Mouse (Mus musculus) C2C12 (cell line): ENCODE data around the gene Abcf1. TPM values are rescaled to one million over a fixed set of nuclear protein-coding genes. Genes with fewer than 3 reads are reported as not detected.

Experiments used
- H3K27me3 ChIP-seq: one replicate; pipeline ENCODE4 v1.6.1; 2011; ENCODE audit not compliant: control insufficient read depth, insufficient read depth, insufficient read length
- H3K36me3 ChIP-seq: one replicate; pipeline ENCODE4 v1.6.1; 2011; ENCODE audit not compliant: control insufficient read depth, insufficient read depth
- H3K4me3 ChIP-seq: one replicate; pipeline ENCODE4 v1.5.1; 2011; ENCODE audit warnings: mild to moderate bottlenecking, control low read depth; ENCODE audit not compliant: poor library complexity, insufficient read depth, severe bottlenecking
- H3K79me2 ChIP-seq: one replicate; pipeline ENCODE4 v1.6.1; 2011; ENCODE audit not compliant: control insufficient read depth, insufficient read depth
- H3K79me3 ChIP-seq: one replicate; pipeline ENCODE4 v1.6.1; 2011; ENCODE audit warnings: low read depth, control low read depth
- H3ac ChIP-seq: one replicate; pipeline ENCODE3; 2011; ENCODE audit warnings: low read depth; ENCODE audit not compliant: control insufficient read depth, insufficient read length
- CEBPB ChIP-seq: IDR thresholded peaks from one replicate; pipeline ENCODE4 v1.6.1; 2011; ENCODE audit warnings: low read depth, mild to moderate bottlenecking, control low read depth, moderate library complexity
- CTCF ChIP-seq: IDR thresholded peaks from one replicate; pipeline ENCODE4 v1.5.1; 2011; ENCODE audit not compliant: control insufficient read depth, insufficient read depth, insufficient read length
- FOSL1 ChIP-seq: IDR thresholded peaks from one replicate; pipeline ENCODE4 v1.8.0; 2011; ENCODE audit warnings: mild to moderate bottlenecking, low read length; ENCODE audit not compliant: poor library complexity, insufficient read depth, severe bottlenecking
- MAX ChIP-seq: IDR thresholded peaks from one replicate; pipeline ENCODE4 v1.6.1; 2011; ENCODE audit warnings: mild to moderate bottlenecking, control low read depth
- MYOD1 ChIP-seq: IDR thresholded peaks from one replicate; pipeline ENCODE4 v1.6.1; 2011; ENCODE audit warnings: low read depth; ENCODE audit not compliant: control insufficient read depth, insufficient read length
- MYOG ChIP-seq: IDR thresholded peaks from one replicate; pipeline ENCODE4 v1.6.1; 2011; ENCODE audit not compliant: control insufficient read depth, insufficient read length; ENCODE audit errors: extremely low read depth
- USF1 ChIP-seq: IDR thresholded peaks from one replicate; pipeline ENCODE4 v1.6.1; 2011; ENCODE audit warnings: low read depth, mild to moderate bottlenecking, control low read depth, moderate library complexity
- polyA plus RNA-seq: library from polyadenylated mRNA; unstranded; fragments of >200 nt; fragmentation: generic; extraction: Trizol; gene quantifications from one replicate; pipeline ENCODE4 v1.2.1, GENCODE M21; 2012; ENCODE audit warnings: missing spikeins

Gene Abcf1
- polyA plus RNA-seq, 1 experiment = 82.6 TPM

DNA sequence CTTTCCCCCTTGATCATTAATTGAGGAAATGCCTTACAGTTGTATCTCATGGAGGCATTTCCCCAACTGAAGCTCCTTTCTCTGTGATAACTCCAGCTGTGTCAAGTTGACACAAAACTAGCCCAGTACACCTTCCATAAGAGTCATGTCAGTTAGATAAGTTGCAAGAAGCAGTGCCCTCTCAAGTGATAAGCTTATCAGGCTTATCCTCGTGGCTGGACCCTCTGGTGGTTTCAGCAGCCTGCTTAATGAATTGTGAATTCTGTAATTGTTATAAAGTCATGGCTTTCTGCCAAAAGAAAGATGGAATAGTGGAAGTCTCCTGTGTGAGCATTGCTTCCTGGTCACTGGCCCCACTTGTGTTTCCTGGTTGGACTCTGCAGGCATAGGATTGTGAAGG, 42.1 kb downstream of the Abcf1 start:
- Histone ChIP-seq H3K79me2 (no peaks in the 10 kb centered on the region), H3K36me3 (peaks cover 86% of the 10 kb centered on the region), H3K4me3 (no peak overlapping the region), H3K27me3 (no peaks in the 10 kb centered on the region), H3ac (no peak overlapping the region), H3K79me3 (peaks cover 1% of the 10 kb centered on the region)
- TF ChIP-seq USF1 = no peak
- TF ChIP-seq FOSL1 = no peak
- TF ChIP-seq MYOG = no peak
- TF ChIP-seq CTCF = no peak
- no peak for TF ChIP-seq CEBPB
- no peak for TF ChIP-seq MYOD1
- TF ChIP-seq MAX = no peak

DNA sequence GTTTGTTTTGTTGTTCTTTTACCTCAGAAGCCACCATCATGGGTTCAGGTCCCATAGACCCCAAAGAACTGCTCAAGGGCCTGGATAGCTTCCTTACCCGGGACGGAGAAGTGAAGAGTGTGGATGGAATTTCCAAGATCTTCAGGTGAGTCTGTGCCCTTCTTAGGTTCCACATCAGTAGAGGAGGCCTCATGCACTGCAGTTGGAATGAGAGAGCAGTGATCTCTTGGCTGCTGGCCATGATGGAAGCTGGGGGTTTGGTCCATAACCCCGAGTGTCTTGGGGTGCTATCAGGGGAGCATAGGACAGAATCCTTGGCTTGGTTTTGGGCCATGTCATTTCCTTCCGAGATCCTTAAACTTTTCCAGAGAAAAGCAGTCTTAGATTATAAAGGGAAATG, 46.3 kb downstream of the Abcf1 start:
- Histone ChIP-seq H3K4me3 (no peak overlapping the region), H3ac (no peak overlapping the region), H3K36me3 (peaks cover 86% of the 10 kb centered on the region), H3K79me3 (peaks cover 17% of the 10 kb centered on the region), H3K79me2 (peaks cover 35% of the 10 kb centered on the region), H3K27me3 (no peaks in the 10 kb centered on the region)
- TF ChIP-seq MAX = no peak
- TF ChIP-seq USF1 = no peak
- no peak for TF ChIP-seq MYOD1
- TF ChIP-seq MYOG = no peak
- no peak for TF ChIP-seq CEBPB
- TF ChIP-seq CTCF = no peak
- no peak for TF ChIP-seq FOSL1

DNA sequence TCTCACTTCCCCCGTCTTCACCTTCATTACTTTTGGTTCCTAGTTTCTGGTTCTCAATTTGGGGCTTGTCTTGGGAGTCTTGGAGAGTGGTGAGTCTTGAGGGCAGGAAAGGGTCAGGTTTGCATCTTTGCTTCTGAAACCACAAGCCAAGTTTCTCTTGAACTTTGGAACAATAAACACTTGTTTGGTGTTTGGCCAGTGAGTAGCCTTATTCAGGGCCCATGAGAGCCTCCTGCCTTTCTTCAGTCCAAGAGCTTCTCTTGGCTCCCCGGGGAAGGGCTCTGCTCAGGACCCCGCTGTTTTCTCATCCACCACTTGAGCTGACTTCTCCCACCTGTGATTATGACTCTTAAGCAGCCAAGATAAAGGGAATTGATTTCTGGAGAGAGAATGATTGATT, 47.0 kb downstream of the Abcf1 start:
- Histone ChIP-seq H3ac (no peak overlapping the region), H3K79me2 (peaks cover 42% of the 10 kb centered on the region), H3K4me3 (no peak overlapping the region), H3K79me3 (peaks cover 25% of the 10 kb centered on the region), H3K27me3 (no peaks in the 10 kb centered on the region), H3K36me3 (peaks cover 85% of the 10 kb centered on the region)
- no peak for TF ChIP-seq CTCF
- TF ChIP-seq MAX = no peak
- TF ChIP-seq CEBPB = no peak
- no peak for TF ChIP-seq MYOG
- TF ChIP-seq USF1 = no peak
- no peak for TF ChIP-seq FOSL1
- TF ChIP-seq MYOD1 = no peak

DNA sequence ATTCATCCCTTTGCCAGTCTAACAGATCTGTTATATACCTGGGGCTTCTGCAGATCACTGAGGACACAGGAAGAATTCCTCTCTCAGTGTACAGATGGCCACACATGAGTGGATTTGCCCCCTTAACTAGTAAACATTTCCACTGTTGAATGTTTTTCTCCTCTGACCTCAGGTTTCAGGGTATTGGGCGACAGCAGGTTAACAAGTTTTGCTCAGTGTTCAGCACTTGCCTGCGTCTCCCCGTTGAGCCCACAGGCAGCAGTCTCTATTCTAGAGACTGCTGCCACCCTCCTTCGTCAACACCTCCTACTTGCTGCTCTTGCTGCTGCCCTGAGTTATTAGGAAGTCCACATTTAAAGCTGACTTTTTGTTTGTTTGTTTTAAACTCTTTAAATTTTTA, 47.9 kb downstream of the Abcf1 start:
- Histone ChIP-seq H3ac (no peak overlapping the region), H3K79me2 (peaks cover 50% of the 10 kb centered on the region), H3K27me3 (no peaks in the 10 kb centered on the region), H3K79me3 (peaks cover 31% of the 10 kb centered on the region), H3K36me3 (peaks cover 83% of the 10 kb centered on the region), H3K4me3 (no peak overlapping the region)
- TF ChIP-seq MYOG (no peak), MYOD1 (no peak), FOSL1 (no peak), CEBPB (no peak), CTCF (no peak), MAX (no peak), USF1 (no peak)

DNA sequence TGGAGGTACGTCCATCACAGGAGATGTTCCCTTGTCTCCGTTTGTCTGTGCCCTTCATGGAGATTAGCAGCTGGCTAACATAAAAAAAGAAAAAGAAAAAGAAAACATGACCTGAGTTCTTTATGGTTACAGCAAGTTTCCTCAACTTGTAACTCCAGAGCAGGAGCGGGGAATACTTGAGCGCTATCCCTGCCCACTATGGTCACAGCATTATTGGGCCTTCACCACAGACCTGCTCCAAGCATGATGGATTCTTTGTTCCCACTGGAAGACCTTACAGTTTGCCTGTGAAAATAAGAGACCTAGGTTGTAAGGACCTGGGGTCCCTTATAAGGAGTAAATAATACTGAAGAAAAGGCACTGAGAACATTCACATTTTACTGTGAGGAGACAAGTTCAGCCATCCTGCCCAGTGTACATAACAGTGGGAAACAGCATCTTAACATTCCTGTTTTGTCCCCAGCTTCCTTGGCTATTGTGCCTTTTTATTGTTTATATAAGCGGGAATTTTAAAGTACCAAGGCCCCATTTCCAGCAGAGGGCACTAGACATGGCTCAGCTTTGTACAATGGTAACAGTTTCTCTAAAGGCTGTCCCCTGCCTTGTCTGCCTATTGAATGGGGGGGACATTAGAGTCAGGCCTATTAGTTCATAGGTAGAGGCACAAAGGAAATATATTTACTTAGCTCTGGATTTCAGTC, 48.5 kb downstream of the Abcf1 start:
- Histone ChIP-seq H3K36me3 (peaks cover 76% of the 10 kb centered on the region), H3K79me2 (peaks cover 53% of the 10 kb centered on the region), H3K27me3 (no peaks in the 10 kb centered on the region), H3K4me3 (no peak overlapping the region), H3ac (no peak overlapping the region), H3K79me3 (peaks cover 32% of the 10 kb centered on the region)
- TF ChIP-seq CTCF (no peak), CEBPB (no peak), MYOD1 (no peak), USF1 (no peak), FOSL1 (no peak), MAX (no peak), MYOG (no peak)

DNA sequence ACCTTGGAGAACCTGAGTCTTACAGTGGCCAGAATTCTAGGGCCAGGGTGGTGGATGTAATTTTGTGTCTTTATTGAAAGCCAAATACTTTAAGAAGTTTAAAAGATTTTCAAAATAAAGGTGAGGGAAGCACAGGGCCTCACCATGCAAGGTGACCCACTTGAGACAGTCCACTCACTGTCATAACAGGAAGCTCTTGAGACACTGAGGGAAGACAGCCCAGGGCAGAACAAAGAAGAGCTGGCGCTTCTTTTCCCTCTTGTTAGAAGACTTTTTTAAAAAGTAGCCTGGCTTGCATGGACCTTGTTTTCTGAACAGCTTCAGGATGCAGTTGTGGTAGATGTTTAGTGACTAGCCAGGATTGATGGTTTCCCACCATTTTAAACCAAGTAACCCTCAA, 49.2 kb downstream of the Abcf1 start:
- H3ac ChIP-seq = no peak overlapping the region
- H3K4me3 ChIP-seq = no peak overlapping the region
- H3K27me3 ChIP-seq = no peaks in the 10 kb centered on the region
- H3K36me3 ChIP-seq = peaks cover 70% of the 10 kb centered on the region
- no peak for TF ChIP-seq CTCF
- TF ChIP-seq MYOG = no peak
- TF ChIP-seq CEBPB = no peak
- no peak for TF ChIP-seq USF1
- no peak for TF ChIP-seq FOSL1
- TF ChIP-seq MAX = no peak
- TF ChIP-seq MYOD1 = no peak
- H3K79me3 ChIP-seq = peaks cover 38% of the 10 kb centered on the region
- peaks cover 59% of the 10 kb centered on the region for H3K79me2 ChIP-seq
